Mouse (Mus musculus) small intestine, adult 2 months (tissue): ENCODE measurements around the gene Lamp1.

Source experiments
- CTCF ChIP-seq: fragments of 200-500 bp; IDR thresholded peaks from 2 replicates; pipeline ENCODE4 v1.5.1; 2012; ENCODE audit warnings: low read depth, mild to moderate bottlenecking, control low read depth, inconsistent platforms, low read length, moderate library complexity, mixed read lengths; ENCODE audit not compliant: insufficient replicate concordance, insufficient read length; ENCODE audit errors: extremely low read depth
- POLR2A ChIP-seq: fragments of 200-500 bp; IDR thresholded peaks from 2 replicates; pipeline ENCODE4 v1.6.1; 2012; ENCODE audit warnings: low read depth, mild to moderate bottlenecking, control low read depth, inconsistent platforms, low read length, moderate library complexity

- TF ChIP-seq CTCF (no peak), POLR2A (no peak)
These were observed 34.1 kb upstream of the Lamp1 start for GRCm38 (mm10) chr8:13124897-13125296.
